Mouse (Mus musculus): ENCODE measurements around the gene Erich2.

The Erich2 gene

GRCm38 (mm10) chr2:70562011-70562491 is 53.4 kb downstream of the Erich2 start:
- no peak for DNase-seq (ENCODE audit: low read depth, low spot score)

- DNase-seq (ENCODE audit: low read depth, low spot score) = no peak
Measured at GRCm38 (mm10) chr2:70562611-70562980, 54.0 kb downstream of the Erich2 start.

GRCm38 (mm10) chr2:70562981-70563671 is 54.5 kb downstream of the Erich2 start:
- no peak for DNase-seq (ENCODE audit: low read depth, low spot score)

- DNase-seq (ENCODE audit: low read depth, low spot score) = no peak
Measured at GRCm38 (mm10) chr2:70563721-70564645, 55.4 kb downstream of the Erich2 start.

- no peak for DNase-seq (ENCODE audit: low read depth, low spot score)
Measured at GRCm38 (mm10) chr2:70564646-70565315, 56.2 kb downstream of the Erich2 start.

- DNase-seq (ENCODE audit: low read depth, low spot score) = no peak
Measured at GRCm38 (mm10) chr2:70565651-70566602, 57.3 kb downstream of the Erich2 start.

- DNase-seq (ENCODE audit: low read depth, low spot score) = no peak
Measured at GRCm38 (mm10) chr2:70566603-70566981, 58.0 kb downstream of the Erich2 start.

- DNase-seq (ENCODE audit: low read depth, low spot score) = no peak
Measured at GRCm38 (mm10) chr2:70567071-70567681, 58.6 kb downstream of the Erich2 start.

GRCm38 (mm10) chr2:70567682-70568077 is 59.1 kb downstream of the Erich2 start:
- no peak for DNase-seq (ENCODE audit: low read depth, low spot score)

GRCm38 (mm10) chr2:70568198-70568941 is 59.8 kb downstream of the Erich2 start:
- no peak for DNase-seq (ENCODE audit: low read depth, low spot score)

- no peak for DNase-seq (ENCODE audit: low read depth, low spot score)
Measured at GRCm38 (mm10) chr2:70571698-70572097, 63.1 kb downstream of the Erich2 start.

GRCm38 (mm10) chr2:70572251-70572650 is 63.6 kb downstream of the Erich2 start:
- DNase-seq (ENCODE audit: low read depth, low spot score) = no peak

- DNase-seq (ENCODE audit: low read depth, low spot score) = no peak
Measured at GRCm38 (mm10) chr2:70573544-70574210, 65.1 kb downstream of the Erich2 start.

GRCm38 (mm10) chr2:70588200-70588599 is 79.6 kb downstream of the Erich2 start:
- no peak for DNase-seq (ENCODE audit: low read depth, low spot score)
